Mouse (Mus musculus): ENCODE data around the gene Bglap3. TPM values are rescaled to one million over a fixed set of nuclear protein-coding genes. Genes with fewer than 3 reads are reported as not detected.
"Not testable (repeated sequence)": the region's sequence is repeated elsewhere in the genome, so short reads cannot be mapped to it uniquely, and the experiment has no call there.

Gene Bglap3
- polyA plus RNA-seq, 1 experiment from 2014 or later: 0.35 TPM

DNA sequence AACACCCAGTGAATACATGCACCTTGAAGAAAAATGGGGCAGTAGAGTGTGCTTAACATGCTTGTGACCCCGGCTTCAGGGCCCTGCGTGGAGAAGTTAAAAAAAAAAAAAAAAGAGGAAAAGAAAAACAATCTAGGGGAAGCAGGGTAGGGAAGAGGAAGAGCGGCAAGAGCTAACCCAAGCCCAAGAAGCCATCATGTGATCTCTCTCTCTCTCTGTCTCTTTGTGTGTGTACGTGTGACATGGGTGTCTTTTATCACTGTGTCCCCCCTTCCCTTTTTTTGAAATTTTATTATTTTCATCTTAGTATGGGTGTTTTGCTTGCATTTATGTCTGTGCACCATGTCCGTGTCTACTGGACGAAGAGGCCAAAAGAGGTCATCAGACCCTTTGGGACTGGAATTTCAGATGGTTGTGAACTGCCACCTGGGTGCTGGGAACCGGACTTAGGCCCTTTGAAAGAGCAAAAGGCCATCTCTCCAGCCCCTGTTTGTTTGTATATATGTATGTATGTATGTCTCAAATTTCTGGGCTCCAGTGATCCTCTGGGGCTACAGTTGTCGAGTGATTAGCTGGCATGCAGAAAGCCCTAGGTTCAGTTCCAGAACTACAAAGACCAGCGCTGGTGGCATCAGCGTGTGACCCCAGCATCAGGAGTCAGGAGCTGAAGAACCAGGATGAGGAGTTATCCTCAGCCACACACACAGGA, 31.1 kb upstream of the Bglap3 start:
- DNase-seq (ENCODE audit: low spot score): no peak
- Histone ChIP-seq H3K27me3 (replicated peaks; ENCODE audit: low read depth, poor library complexity, severe bottlenecking) (no peaks in the 10 kb centered on the region), H3K27ac (replicated peaks) (no peak overlapping the region), H3K36me3 (replicated peaks) (peaks cover 69% of the 10 kb centered on the region), H3K9me3 (no peaks in the 10 kb centered on the region), H3K4me1 (peaks cover 24% of the 10 kb centered on the region), H3K4me3 (no peak overlapping the region)
- WGBS: 94% methylated on average over 10 of the region's 10 CpGs

- peaks cover 98% of the 10 kb centered on the region for H3K36me3 ChIP-seq (replicated peaks)
- no peaks in the 10 kb centered on the region for H3K9me3 ChIP-seq
- DNase-seq (ENCODE audit: low spot score): no peak
- no peak overlapping the region for H3K4me3 ChIP-seq
- WGBS: 76% methylated on average over 2 of the region's 2 CpGs
- H3K27me3 ChIP-seq (replicated peaks; ENCODE audit: low read depth, poor library complexity, severe bottlenecking): no peaks in the 10 kb centered on the region
- H3K27ac ChIP-seq (replicated peaks): no peak overlapping the region
- no peaks in the 10 kb centered on the region for H3K4me1 ChIP-seq
Measured at GRCm38 (mm10) chr3:88398666-88399065, 26.1 kb upstream of the Bglap3 start.

GRCm38 (mm10) chr3:88395742-88396141, 23.2 kb upstream of the Bglap3 start:
- DNase-seq (ENCODE audit: low spot score): no peak
- Histone ChIP-seq H3K36me3 (replicated peaks) (peaks cover 93% of the 10 kb centered on the region), H3K27ac (replicated peaks) (no peak overlapping the region), H3K4me1 (no peaks in the 10 kb centered on the region), H3K27me3 (replicated peaks; ENCODE audit: low read depth, poor library complexity, severe bottlenecking) (no peaks in the 10 kb centered on the region), H3K9me3 (no peaks in the 10 kb centered on the region), H3K4me3 (no peak overlapping the region)
- WGBS: 90% methylated on average over 8 of the region's 8 CpGs

DNA sequence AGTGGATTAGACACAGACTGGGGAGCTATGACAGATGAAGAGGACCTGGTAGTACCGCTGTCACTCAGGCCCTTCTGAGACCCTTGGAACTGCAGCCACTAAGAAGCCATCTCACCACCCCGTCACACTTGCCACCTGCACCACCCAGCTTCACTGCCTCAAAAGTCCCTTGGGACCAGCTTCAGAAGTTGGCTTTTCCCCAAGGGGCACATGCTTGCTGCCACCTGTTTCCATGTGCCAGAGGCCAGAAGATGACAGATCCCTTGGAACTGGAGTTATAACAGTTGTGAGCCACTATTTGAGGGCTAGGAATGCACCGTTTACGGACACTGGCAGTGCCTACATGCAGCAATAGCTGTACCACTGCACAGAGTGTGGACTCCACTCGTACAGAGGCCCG, 22.7 kb upstream of the Bglap3 start:
- Histone ChIP-seq H3K36me3 (replicated peaks) (peaks cover 93% of the 10 kb centered on the region), H3K4me1 (no peaks in the 10 kb centered on the region), H3K4me3 (no peak overlapping the region), H3K9me3 (no peaks in the 10 kb centered on the region), H3K27ac (replicated peaks) (no peak overlapping the region), H3K27me3 (replicated peaks; ENCODE audit: low read depth, poor library complexity, severe bottlenecking) (no peaks in the 10 kb centered on the region)
- DNase-seq (ENCODE audit: low spot score): no peak
- WGBS: 96% methylated on average over 6 of the region's 6 CpGs

GRCm38 (mm10) chr3:88393776-88394375, 21.3 kb upstream of the Bglap3 start:
- Histone ChIP-seq H3K27me3 (replicated peaks; ENCODE audit: low read depth, poor library complexity, severe bottlenecking) (no peaks in the 10 kb centered on the region), H3K4me1 (no peaks in the 10 kb centered on the region), H3K27ac (replicated peaks) (no peak overlapping the region), H3K4me3 (no peak overlapping the region), H3K36me3 (replicated peaks) (peaks cover 92% of the 10 kb centered on the region), H3K9me3 (no peaks in the 10 kb centered on the region)
- WGBS: 90% methylated on average over 9 of the region's 9 CpGs
- DNase-seq (ENCODE audit: low spot score): no peak

DNA sequence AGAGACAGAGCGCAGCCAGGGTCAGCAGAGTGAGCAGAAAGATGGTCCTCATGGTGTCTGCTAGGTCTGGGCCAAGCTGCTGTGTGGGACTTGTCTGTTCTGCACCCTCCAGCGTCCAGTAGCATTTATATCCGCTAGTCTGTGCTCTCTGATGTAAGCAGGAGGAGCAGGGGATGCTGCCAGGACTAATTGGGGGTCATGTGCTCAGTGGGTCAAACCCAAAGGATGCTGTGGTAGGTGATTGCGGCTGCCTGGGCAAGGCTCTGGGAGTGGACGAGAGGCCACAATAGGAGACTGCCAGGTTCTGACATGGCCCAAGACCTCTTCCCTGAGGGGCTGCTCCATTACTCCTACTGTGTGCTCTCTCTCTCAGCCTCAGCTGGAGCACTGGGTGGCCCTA, 11.8 kb upstream of the Bglap3 start, which contains the start of gene Bglap:
Gene Bglap, minus strand, starts transcription at position 101 of the 400 bp plus-strand sequence.
- H3K27me3 ChIP-seq (replicated peaks; ENCODE audit: low read depth, poor library complexity, severe bottlenecking): no peaks in the 10 kb centered on the region
- H3K4me3 ChIP-seq: no peak within 1 kb of the TSS
- DNase-seq (ENCODE audit: low spot score): no peak
- peaks cover 6% of the 10 kb centered on the region; the same call in 1 of the 2 replicates for H3K36me3 ChIP-seq (replicated peaks)
- 79% methylated on average over 5 of the region's 5 CpGs for WGBS
- no peaks in the 10 kb centered on the region for H3K9me3 ChIP-seq
- H3K4me1 ChIP-seq: peaks cover 9% of the 10 kb centered on the region
- H3K27ac ChIP-seq (replicated peaks): no peak within 1 kb of the TSS

- not testable (repeated sequence) for H3K27me3 ChIP-seq (replicated peaks; ENCODE audit: low read depth, poor library complexity, severe bottlenecking); H3K4me1 ChIP-seq; H3K27ac ChIP-seq (replicated peaks); H3K36me3 ChIP-seq (replicated peaks); DNase-seq (ENCODE audit: low spot score); H3K9me3 ChIP-seq
- 46% methylated on average over 3 of the region's 7 CpGs for WGBS
- H3K4me3 ChIP-seq: peak overlapping the region; percentile 46; the same call in 1 of the 2 replicates
Measured at GRCm38 (mm10) chr3:88382383-88382782, 9.8 kb upstream of the Bglap3 start.

- not testable (repeated sequence) for H3K9me3 ChIP-seq; H3K27me3 ChIP-seq (replicated peaks; ENCODE audit: low read depth, poor library complexity, severe bottlenecking); H3K36me3 ChIP-seq (replicated peaks)
- H3K27ac ChIP-seq (replicated peaks): peak overlapping the region; percentile 75
- H3K4me3 ChIP-seq: peak overlapping the region; percentile 46
- peak; percentile 68 for DNase-seq (ENCODE audit: low spot score)
- 7% methylated on average over 22 of the region's 22 CpGs for WGBS
- H3K4me1 ChIP-seq: peaks cover 10% of the 10 kb centered on the region
Measured at GRCm38 (mm10) chr3:88381389-88382315, 9.1 kb upstream of the Bglap3 start.

GRCm38 (mm10) chr3:88378599-88378998, 6.1 kb upstream of the Bglap3 start, which contains the start of gene Bglap2:
TSS of gene Bglap2 (minus strand) at chr3:88378699.
- not testable (repeated sequence) for H3K27ac ChIP-seq (replicated peaks); H3K36me3 ChIP-seq (replicated peaks); H3K4me3 ChIP-seq; H3K27me3 ChIP-seq (replicated peaks; ENCODE audit: low read depth, poor library complexity, severe bottlenecking); H3K9me3 ChIP-seq; DNase-seq (ENCODE audit: low spot score)
- H3K4me1 ChIP-seq: peaks cover 18% of the 10 kb centered on the region
- 74% methylated on average over 5 of the region's 5 CpGs for WGBS

DNA sequence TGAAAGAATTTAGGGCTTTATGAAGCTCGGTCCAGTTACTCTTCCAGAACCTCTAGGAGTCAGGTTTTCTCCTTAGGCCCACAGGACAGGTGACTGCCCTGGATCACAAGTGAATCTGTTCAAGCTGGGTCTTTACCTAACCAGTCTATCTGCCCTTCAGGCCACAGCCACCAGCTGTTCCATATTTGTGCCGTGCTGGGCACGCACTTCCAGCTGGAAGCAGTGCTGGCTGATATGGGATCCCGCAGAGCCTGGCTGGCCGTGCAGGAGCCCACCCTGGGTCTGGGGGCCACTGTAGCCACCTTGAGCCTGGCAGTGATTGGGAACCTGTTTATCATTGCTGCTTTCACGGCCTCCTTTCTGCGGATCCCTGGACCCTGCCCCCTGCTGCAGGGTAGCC, 4.1 kb upstream of the Bglap3 start:
- H3K27ac ChIP-seq (replicated peaks): peak overlapping the region; percentile 73; the same call in 1 of the 2 replicates

DNA sequence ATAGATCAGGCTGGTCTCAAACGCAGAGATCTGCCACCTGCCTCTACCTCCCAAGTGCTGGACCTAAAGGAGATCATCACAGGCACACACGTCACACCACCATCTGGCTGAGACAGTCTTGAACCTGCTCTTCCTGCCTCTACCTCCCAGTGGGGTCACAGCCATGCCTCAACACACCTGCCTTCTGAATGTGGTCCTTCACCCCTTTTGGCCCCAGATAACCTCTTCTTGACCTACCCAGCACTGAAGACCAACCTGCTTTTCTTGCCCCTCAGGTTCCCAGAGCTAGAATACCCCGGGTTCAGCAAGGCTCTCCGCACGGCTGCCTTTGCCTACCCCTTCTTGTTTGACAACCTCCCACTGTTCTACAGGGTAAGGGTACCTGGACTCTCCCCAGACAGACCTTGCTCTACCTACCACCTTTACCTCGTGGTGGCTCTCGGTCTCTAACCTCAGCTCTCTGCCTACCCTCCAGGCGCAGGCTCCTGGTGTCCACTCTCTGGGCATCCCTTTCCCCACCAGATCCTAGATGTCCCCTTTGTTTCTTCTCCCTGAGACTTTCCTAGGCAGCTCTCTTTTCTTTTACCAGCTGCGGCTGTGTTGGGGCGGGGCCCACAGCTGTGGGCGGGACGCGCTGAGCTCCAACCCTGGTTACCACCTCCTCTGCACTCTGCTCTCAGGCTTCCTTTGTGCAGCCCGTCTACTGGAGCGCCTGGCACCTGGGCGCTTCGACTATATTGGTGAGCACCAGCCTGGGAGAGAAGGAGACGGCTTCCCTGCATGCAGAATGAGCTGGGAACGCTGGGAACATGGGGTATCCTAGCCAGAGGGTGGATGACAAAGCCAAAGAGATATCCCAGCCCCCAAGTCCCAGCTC, 3.4 kb upstream of the Bglap3 start:
- not testable (repeated sequence) for H3K9me3 ChIP-seq; H3K27me3 ChIP-seq (replicated peaks; ENCODE audit: low read depth, poor library complexity, severe bottlenecking); H3K4me1 ChIP-seq; H3K36me3 ChIP-seq (replicated peaks)
- Histone ChIP-seq H3K27ac (replicated peaks) (peak overlapping the region; percentile 73), H3K4me3 (peak overlapping the region; percentile 43)
- 9% methylated on average over 19 of the region's 19 CpGs for WGBS
- DNase-seq (ENCODE audit: low spot score): peak; percentile 70

More for the DNA sequence above, 4.1 kb upstream of the Bglap3 start:
- Histone ChIP-seq H3K4me1 (peaks cover 13% of the 10 kb centered on the region), H3K4me3 (peak overlapping the region; percentile 43; the same call in 1 of the 2 replicates)
- DNase-seq (ENCODE audit: low spot score): peak; percentile 28
- not testable (repeated sequence) for H3K9me3 ChIP-seq; H3K36me3 ChIP-seq (replicated peaks); H3K27me3 ChIP-seq (replicated peaks; ENCODE audit: low read depth, poor library complexity, severe bottlenecking)
- WGBS: 29% methylated on average over 7 of the region's 7 CpGs

GRCm38 (mm10) chr3:88368511-88368910, 4.0 kb downstream of the Bglap3 start:
- 89% methylated on average over 7 of the region's 7 CpGs for WGBS
- DNase-seq (ENCODE audit: low spot score); H3K4me3 ChIP-seq: not testable (repeated sequence)

More at GRCm38 (mm10) chr3:88368511-88368910, 4.0 kb downstream of the Bglap3 start:
- not testable (repeated sequence) for H3K27ac ChIP-seq (replicated peaks); H3K36me3 ChIP-seq (replicated peaks)
- Histone ChIP-seq H3K9me3 (peaks cover 12% of the 10 kb centered on the region), H3K4me1 (peaks cover 28% of the 10 kb centered on the region), H3K27me3 (replicated peaks; ENCODE audit: low read depth, poor library complexity, severe bottlenecking) (peaks cover 41% of the 10 kb centered on the region)
